Mouse (Mus musculus): ENCODE data around the gene Ccn2. TPM values are rescaled to one million over a fixed set of nuclear protein-coding genes. Genes with fewer than 3 reads are reported as not detected.

Gene Ccn2
- polyA plus RNA-seq, 1 experiment from 2014 or later: 1.4 TPM

DNA sequence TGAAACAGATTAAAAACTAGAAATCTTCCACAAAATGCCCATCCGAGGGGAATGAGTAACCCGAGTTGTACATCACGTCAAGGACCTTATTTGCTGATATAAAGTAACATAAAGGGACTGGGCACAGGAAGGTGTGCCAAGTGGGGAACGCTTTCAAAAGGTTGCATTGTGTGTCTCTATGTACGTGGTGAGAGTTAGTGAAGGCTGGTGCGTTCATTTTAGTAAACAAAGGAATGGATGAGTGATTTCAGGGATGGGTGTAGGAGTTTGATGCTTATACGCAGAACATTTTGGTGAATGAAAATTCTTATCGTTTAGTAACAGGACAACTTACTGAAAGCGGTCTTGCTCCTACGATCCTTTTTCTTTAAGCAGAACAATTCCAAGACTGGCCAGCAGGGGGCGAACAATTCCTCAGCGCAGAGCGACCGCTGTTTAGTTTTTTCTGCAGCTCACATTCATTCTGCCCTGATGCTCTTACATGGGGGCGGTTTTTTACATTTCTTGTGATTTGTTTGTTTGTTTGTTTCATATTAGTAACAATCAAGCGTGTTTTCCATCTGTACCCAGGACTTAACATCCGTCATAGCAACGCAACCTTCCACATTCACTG is 35.3 kb downstream of the Ccn2 start:
- Histone ChIP-seq H3K4me1 (ENCODE audit: control insufficient read depth, insufficient read depth, low read length) (no peaks in the 10 kb centered on the region), H3K9ac (replicated peaks; ENCODE audit: low read length) (no peak overlapping the region), H3K27ac (replicated peaks; ENCODE audit: low read depth, low read length) (no peak overlapping the region), H3K4me3 (replicated peaks; ENCODE audit: low read depth, low read length) (no peak overlapping the region), H3K9me3 (ENCODE audit: control insufficient read depth, low read length) (no peaks in the 10 kb centered on the region), H3K4me2 (ENCODE audit: low read length) (peak overlapping the region; percentile 42), H3K27me3 (ENCODE audit: control insufficient read depth, insufficient read depth, low read length) (no peaks in the 10 kb centered on the region), H3K36me3 (ENCODE audit: control insufficient read depth, insufficient read depth, low read length) (no peaks in the 10 kb centered on the region)
- WGBS: 24% methylated on average over 18 of the region's 18 CpGs
- DNase-seq: peak; percentile 91
- ATAC-seq (ENCODE audit: low FRiP score, low TSS enrichment): peak; percentile 57; the same call in 1 of the 2 replicates

- Histone ChIP-seq H3K4me1 (ENCODE audit: control insufficient read depth, insufficient read depth, low read length) (no peaks in the 10 kb centered on the region), H3K27me3 (ENCODE audit: control insufficient read depth, insufficient read depth, low read length) (no peaks in the 10 kb centered on the region), H3K4me3 (replicated peaks; ENCODE audit: low read depth, low read length) (no peak overlapping the region), H3K9me3 (ENCODE audit: control insufficient read depth, low read length) (no peaks in the 10 kb centered on the region), H3K36me3 (ENCODE audit: control insufficient read depth, insufficient read depth, low read length) (no peaks in the 10 kb centered on the region), H3K27ac (replicated peaks; ENCODE audit: low read depth, low read length) (no peak overlapping the region), H3K4me2 (ENCODE audit: low read length) (no peak overlapping the region), H3K9ac (replicated peaks; ENCODE audit: low read length) (no peak overlapping the region)
- WGBS: 97% methylated on average over 5 of the region's 5 CpGs
- DNase-seq: no peak
- ATAC-seq (ENCODE audit: low FRiP score, low TSS enrichment): peak; percentile 28; the same call in 1 of the 2 replicates
These were observed 35.9 kb downstream of the Ccn2 start for GRCm38 (mm10) chr10:24631122-24631521.

GRCm38 (mm10) chr10:24634288-24634687 is 39.0 kb downstream of the Ccn2 start:
- Histone ChIP-seq H3K27me3 (ENCODE audit: control insufficient read depth, insufficient read depth, low read length) (no peaks in the 10 kb centered on the region), H3K36me3 (ENCODE audit: control insufficient read depth, insufficient read depth, low read length) (no peaks in the 10 kb centered on the region), H3K9ac (replicated peaks; ENCODE audit: low read length) (no peak overlapping the region), H3K4me3 (replicated peaks; ENCODE audit: low read depth, low read length) (no peak overlapping the region), H3K27ac (replicated peaks; ENCODE audit: low read depth, low read length) (no peak overlapping the region), H3K4me1 (ENCODE audit: control insufficient read depth, insufficient read depth, low read length) (no peaks in the 10 kb centered on the region), H3K9me3 (ENCODE audit: control insufficient read depth, low read length) (no peaks in the 10 kb centered on the region), H3K4me2 (ENCODE audit: low read length) (no peak overlapping the region)
- ATAC-seq (ENCODE audit: low FRiP score, low TSS enrichment): no peak
- 85% methylated on average over 9 of the region's 9 CpGs for WGBS
- no peak for DNase-seq

- H3K27ac ChIP-seq (replicated peaks; ENCODE audit: low read depth, low read length): no peak overlapping the region
- ATAC-seq (ENCODE audit: low FRiP score, low TSS enrichment): no peak
- no peak overlapping the region for H3K4me3 ChIP-seq (replicated peaks; ENCODE audit: low read depth, low read length)
- H3K9me3 ChIP-seq (ENCODE audit: control insufficient read depth, low read length): no peaks in the 10 kb centered on the region
- H3K36me3 ChIP-seq (ENCODE audit: control insufficient read depth, insufficient read depth, low read length): no peaks in the 10 kb centered on the region
- no peak for DNase-seq
- 87% methylated on average over 11 of the region's 11 CpGs for WGBS
- H3K4me2 ChIP-seq (ENCODE audit: low read length): no peak overlapping the region
- no peaks in the 10 kb centered on the region for H3K27me3 ChIP-seq (ENCODE audit: control insufficient read depth, insufficient read depth, low read length)
- no peaks in the 10 kb centered on the region for H3K4me1 ChIP-seq (ENCODE audit: control insufficient read depth, insufficient read depth, low read length)
- no peak overlapping the region for H3K9ac ChIP-seq (replicated peaks; ENCODE audit: low read length)
These were observed 40.1 kb downstream of the Ccn2 start for GRCm38 (mm10) chr10:24635331-24635815.

DNA sequence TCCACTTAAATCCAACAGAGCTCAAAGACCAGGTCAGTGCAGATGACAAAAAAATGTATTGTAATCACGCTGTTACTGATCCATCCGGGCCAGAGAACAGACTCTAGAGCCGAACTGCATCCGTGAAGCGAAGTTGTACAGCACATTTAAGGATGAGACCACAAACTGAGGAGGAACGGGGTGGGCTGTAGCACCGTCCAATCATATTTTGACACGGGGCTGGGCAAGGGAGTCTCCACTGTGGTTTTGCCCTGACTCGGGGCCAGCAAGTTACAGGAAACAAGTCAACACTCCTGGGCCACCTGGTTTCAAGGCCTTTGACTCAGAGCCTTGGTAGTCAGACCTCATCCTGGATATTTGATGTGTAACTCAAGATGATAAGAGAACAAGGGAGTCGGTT is 40.6 kb downstream of the Ccn2 start:
- Histone ChIP-seq H3K9me3 (ENCODE audit: control insufficient read depth, low read length) (no peaks in the 10 kb centered on the region), H3K4me3 (replicated peaks; ENCODE audit: low read depth, low read length) (no peak overlapping the region), H3K36me3 (ENCODE audit: control insufficient read depth, insufficient read depth, low read length) (no peaks in the 10 kb centered on the region), H3K27ac (replicated peaks; ENCODE audit: low read depth, low read length) (no peak overlapping the region), H3K4me1 (ENCODE audit: control insufficient read depth, insufficient read depth, low read length) (no peaks in the 10 kb centered on the region), H3K27me3 (ENCODE audit: control insufficient read depth, insufficient read depth, low read length) (no peaks in the 10 kb centered on the region), H3K9ac (replicated peaks; ENCODE audit: low read length) (no peak overlapping the region), H3K4me2 (ENCODE audit: low read length) (no peak overlapping the region)
- DNase-seq (no peak), ATAC-seq (ENCODE audit: low FRiP score, low TSS enrichment) (no peak)
- WGBS: 93% methylated on average over 10 of the region's 10 CpGs

DNA sequence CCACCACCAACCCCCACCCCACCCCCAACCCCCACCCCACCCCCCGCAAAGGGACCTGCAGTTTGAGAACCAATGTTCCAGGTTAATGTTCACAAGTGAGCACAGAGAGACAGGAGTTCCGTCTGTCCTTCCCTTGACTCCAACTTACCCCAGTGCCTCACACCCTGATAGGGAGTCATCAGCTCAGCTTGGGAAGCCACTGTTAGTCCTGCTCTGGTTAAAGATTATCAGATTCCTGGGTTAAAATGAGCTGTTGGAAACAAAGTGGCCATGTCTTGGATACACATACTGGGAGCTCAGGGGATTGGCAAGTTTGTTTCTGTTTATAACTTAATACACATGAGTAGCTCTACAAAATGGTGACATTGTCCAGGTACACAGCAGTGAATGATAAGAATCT is 41.7 kb downstream of the Ccn2 start:
- H3K9me3 ChIP-seq (ENCODE audit: control insufficient read depth, low read length): no peaks in the 10 kb centered on the region
- no peaks in the 10 kb centered on the region for H3K27me3 ChIP-seq (ENCODE audit: control insufficient read depth, insufficient read depth, low read length)
- H3K27ac ChIP-seq (replicated peaks; ENCODE audit: low read depth, low read length): no peak overlapping the region
- H3K9ac ChIP-seq (replicated peaks; ENCODE audit: low read length): no peak overlapping the region
- H3K4me3 ChIP-seq (replicated peaks; ENCODE audit: low read depth, low read length): no peak overlapping the region
- H3K4me1 ChIP-seq (ENCODE audit: control insufficient read depth, insufficient read depth, low read length): no peaks in the 10 kb centered on the region
- DNase-seq (no peak), ATAC-seq (ENCODE audit: low FRiP score, low TSS enrichment) (no peak)
- WGBS: 95% methylated on average over 2 of the region's 2 CpGs
- no peak overlapping the region for H3K4me2 ChIP-seq (ENCODE audit: low read length)
- H3K36me3 ChIP-seq (ENCODE audit: control insufficient read depth, insufficient read depth, low read length): no peaks in the 10 kb centered on the region

DNA sequence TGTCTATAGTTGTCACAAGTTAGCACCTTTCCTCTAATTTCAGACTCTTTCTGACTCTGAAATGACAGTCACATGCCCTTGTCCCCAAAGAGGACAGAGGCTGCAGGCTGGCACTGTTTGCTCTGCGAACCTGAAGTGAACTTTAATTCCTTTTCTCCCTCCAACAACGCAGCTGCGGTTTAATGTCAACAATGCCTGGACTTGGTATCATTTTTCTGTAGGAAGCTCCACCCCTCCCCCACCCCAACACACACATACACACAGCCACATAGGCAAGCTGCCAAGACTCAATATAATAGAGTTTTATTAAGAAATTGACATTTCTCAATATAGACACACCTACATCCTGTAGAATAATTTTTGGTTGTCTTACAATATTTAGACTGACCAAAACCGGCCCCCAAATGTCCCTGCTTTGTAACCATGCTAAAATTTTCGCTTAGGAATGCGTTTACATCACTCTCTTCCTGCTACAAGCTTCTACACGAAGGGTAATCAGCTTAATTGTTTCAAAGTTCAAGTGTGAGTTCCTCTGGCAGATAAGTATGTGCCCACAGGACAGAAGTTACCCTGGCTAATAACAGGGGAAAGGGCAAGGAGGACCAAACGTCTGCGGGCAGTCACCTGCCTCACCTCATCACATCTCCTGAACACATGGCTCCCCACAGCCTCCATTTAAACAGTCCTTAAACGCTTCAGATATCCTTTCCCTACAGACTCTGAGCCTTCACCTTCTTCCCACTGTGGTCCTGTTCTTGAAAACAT is 43.2 kb downstream of the Ccn2 start:
- WGBS: 74% methylated on average over 10 of the region's 10 CpGs
- H3K27ac ChIP-seq (replicated peaks; ENCODE audit: low read depth, low read length): no peak overlapping the region

DNA sequence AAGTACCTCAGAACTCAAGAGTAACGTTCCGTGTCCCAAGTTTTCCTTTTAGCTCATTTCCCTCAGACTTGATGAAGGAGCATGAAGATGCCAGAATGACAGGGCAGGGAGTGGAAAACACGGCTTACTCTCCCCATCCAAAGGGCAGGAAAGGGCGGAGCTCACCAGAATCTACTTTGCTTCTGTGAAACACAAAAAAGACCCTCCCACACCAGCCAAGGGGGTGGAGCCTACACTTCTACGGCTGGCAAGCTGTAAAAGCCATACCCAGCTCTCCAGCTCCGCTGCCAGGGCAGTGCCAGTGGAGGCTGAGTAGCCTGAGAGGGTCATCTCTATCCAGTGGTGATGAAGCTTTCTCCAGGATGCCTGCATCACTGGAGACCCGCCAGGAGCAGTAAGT is 44.4 kb downstream of the Ccn2 start:
- Histone ChIP-seq H3K4me2 (ENCODE audit: low read length) (no peak overlapping the region), H3K9ac (replicated peaks; ENCODE audit: low read length) (no peak overlapping the region), H3K27ac (replicated peaks; ENCODE audit: low read depth, low read length) (no peak overlapping the region), H3K4me1 (ENCODE audit: control insufficient read depth, insufficient read depth, low read length) (no peaks in the 10 kb centered on the region), H3K36me3 (ENCODE audit: control insufficient read depth, insufficient read depth, low read length) (no peaks in the 10 kb centered on the region), H3K9me3 (ENCODE audit: control insufficient read depth, low read length) (no peaks in the 10 kb centered on the region), H3K27me3 (ENCODE audit: control insufficient read depth, insufficient read depth, low read length) (no peaks in the 10 kb centered on the region), H3K4me3 (replicated peaks; ENCODE audit: low read depth, low read length) (no peak overlapping the region)
- 67% methylated on average over 7 of the region's 7 CpGs for WGBS
- DNase-seq (no peak), ATAC-seq (ENCODE audit: low FRiP score, low TSS enrichment) (0 out of 2 replicates have a peak, but pooled peaks have one; percentile 31)

More for the DNA sequence above, 43.2 kb downstream of the Ccn2 start:
- Histone ChIP-seq H3K9ac (replicated peaks; ENCODE audit: low read length) (no peak overlapping the region), H3K9me3 (ENCODE audit: control insufficient read depth, low read length) (no peaks in the 10 kb centered on the region), H3K36me3 (ENCODE audit: control insufficient read depth, insufficient read depth, low read length) (no peaks in the 10 kb centered on the region), H3K4me3 (replicated peaks; ENCODE audit: low read depth, low read length) (no peak overlapping the region), H3K4me1 (ENCODE audit: control insufficient read depth, insufficient read depth, low read length) (no peaks in the 10 kb centered on the region), H3K27me3 (ENCODE audit: control insufficient read depth, insufficient read depth, low read length) (no peaks in the 10 kb centered on the region), H3K4me2 (ENCODE audit: low read length) (no peak overlapping the region)
- no peak for ATAC-seq (ENCODE audit: low FRiP score, low TSS enrichment)
- peak; percentile 18 for DNase-seq
